Mouse (Mus musculus) heart, embryonic 16.5 days (tissue): ENCODE data around the gene Tmem217. TPM values are rescaled to one million over a fixed set of nuclear protein-coding genes. Genes with fewer than 3 reads are reported as not detected.

Experiments used
- ATAC-seq: fragments of 200-750 bp; cut with Nextera tagmentation; replicated peaks from 2 replicates; pipeline ENCODE4 v1.8.0; 2017; ENCODE audit warnings: moderate number of reproducible peaks; ENCODE audit not compliant: insufficient read depth, low FRiP score; ENCODE audit errors: extremely low read depth
- H3K27ac ChIP-seq: fragments of 300-500 bp; sonication (generic); 2 replicates; pipeline ENCODE4 v1.5.1; 2014; ENCODE audit warnings: mild to moderate bottlenecking, low read length, control low read depth, moderate library complexity
- H3K27me3 ChIP-seq: fragments of 300-500 bp; sonication (generic); 2 replicates; pipeline ENCODE4 v1.6.1; 2014; ENCODE audit warnings: low read length, mixed read lengths; ENCODE audit not compliant: control insufficient read depth, insufficient read depth
- H3K36me3 ChIP-seq: fragments of 300-500 bp; sonication (generic); 2 replicates; pipeline ENCODE4 v1.6.1; 2014; ENCODE audit not compliant: control insufficient read depth, insufficient read depth
- H3K4me1 ChIP-seq: fragments of 300-500 bp; sonication (generic); 2 replicates; pipeline ENCODE4 v1.6.1; 2014; ENCODE audit warnings: low read length, mixed read lengths; ENCODE audit not compliant: control insufficient read depth, insufficient read depth
- H3K4me2 ChIP-seq: fragments of 300-500 bp; sonication (generic); 2 replicates; pipeline ENCODE4 v1.6.1; 2014; ENCODE audit warnings: low read depth, mild to moderate bottlenecking, control low read depth, low read length
- H3K4me3 ChIP-seq: fragments of 300-500 bp; sonication (generic); 2 replicates; pipeline ENCODE4 v1.5.1; 2014; ENCODE audit warnings: mild to moderate bottlenecking, control low read depth, low read length
- H3K9ac ChIP-seq: fragments of 300-500 bp; sonication (generic); 2 replicates; pipeline ENCODE4 v1.6.1; 2014; ENCODE audit warnings: low read length, control low read depth
- H3K9me3 ChIP-seq: fragments of 300-500 bp; sonication (generic); replicated peaks from 2 replicates; pipeline ENCODE4 v1.6.1; 2016; ENCODE audit warnings: low read length; ENCODE audit not compliant: control insufficient read depth
- WGBS: fragments of 180-500 bp; shearing (Covaris S2); extraction: QIAGEN DNeasy Blood & Tissue Kit; methylation state at CpG from one replicate; pipeline ENCODE4 v1.1.7; 2014; 5-methylcytosine and 5-hydroxymethylcytosine counted together
- polyA plus RNA-seq: library from polyadenylated mRNA; unstranded; fragments of >200 nt; fragmentation: Nextera tagmentation; extraction: Ambion mirVana; gene quantifications from 2 replicates; pipeline ENCODE4 v1.2.1, GENCODE M21; 2015

Gene Tmem217
- polyA plus RNA-seq: 0.85 and 1.3 TPM in 2 replicates

DNA sequence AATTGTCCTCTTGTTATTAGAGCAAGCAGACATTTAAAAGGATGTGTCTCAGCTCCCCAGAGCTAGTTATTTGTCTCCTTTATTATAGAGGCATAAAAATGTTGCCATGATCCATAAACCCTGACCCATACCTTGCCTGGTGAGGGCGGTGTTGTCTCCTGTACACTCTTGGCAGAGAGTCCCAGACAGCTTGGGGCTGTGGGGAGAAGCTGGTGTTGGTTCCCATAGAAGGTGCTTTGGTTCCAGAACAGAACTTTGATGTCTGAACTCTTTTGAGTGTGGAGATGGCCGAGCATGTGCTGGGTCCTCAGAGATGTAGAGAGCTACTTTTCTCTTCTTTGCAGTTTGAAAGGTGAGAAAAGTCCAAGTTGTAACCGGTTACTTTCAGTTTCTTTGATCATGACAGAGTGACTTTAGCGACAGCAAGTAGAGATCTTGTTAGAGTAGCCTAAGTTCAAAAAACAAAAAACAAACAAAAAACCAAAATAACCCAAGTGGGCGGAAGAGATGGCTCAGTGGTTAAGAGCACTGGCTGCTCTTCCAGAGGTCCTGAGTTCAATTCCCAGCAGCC is at the start of gene Tmem217:
Tmem217 (minus strand) TSS at position 224 of the 571 bp plus-strand sequence.
- Histone ChIP-seq H3K27ac (peak within 1 kb of the TSS; percentile 17), H3K4me1 (peaks cover 27% of the 10 kb centered on the region), H3K4me3 (peak within 1 kb of the TSS; percentile 9; the same call in 1 of the 2 replicates), H3K4me2 (peak within 1 kb of the TSS; percentile 96), H3K9me3 (no peaks in the 10 kb centered on the region), H3K9ac (no peak within 1 kb of the TSS), H3K27me3 (no peaks in the 10 kb centered on the region), H3K36me3 (no peaks in the 10 kb centered on the region)
- no peak for ATAC-seq
- WGBS: 84% methylated on average over 5 of the region's 5 CpGs

DNA sequence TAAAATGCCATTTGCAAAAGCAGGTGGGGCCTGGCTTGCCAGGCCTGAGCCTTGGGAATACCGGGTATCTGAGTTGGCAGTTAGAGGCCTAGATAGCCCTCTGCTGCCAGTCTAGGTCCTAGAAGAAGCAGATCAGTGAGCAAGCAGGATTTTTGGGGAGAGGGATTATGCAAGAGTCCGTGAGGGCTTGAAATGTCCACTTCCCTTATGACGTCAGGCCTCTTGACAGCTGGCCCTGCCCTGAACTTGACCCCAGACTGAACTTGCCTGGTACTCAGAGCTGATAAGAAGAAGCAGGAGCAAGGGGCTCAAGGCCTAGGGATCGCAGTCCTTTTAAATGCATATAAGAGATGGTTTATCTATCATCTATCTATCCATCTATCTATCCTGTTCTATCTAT is 49.2 kb upstream of the Tmem217 start:
- 40% methylated on average over 4 of the region's 4 CpGs for WGBS
- ATAC-seq: no peak
- no peak overlapping the region for H3K27ac ChIP-seq
- no peak overlapping the region for H3K4me2 ChIP-seq
- H3K4me1 ChIP-seq: no peaks in the 10 kb centered on the region
- no peak overlapping the region for H3K9ac ChIP-seq
- no peaks in the 10 kb centered on the region for H3K27me3 ChIP-seq
- no peak overlapping the region for H3K4me3 ChIP-seq
- H3K36me3 ChIP-seq: peaks cover 11% of the 10 kb centered on the region
- no peaks in the 10 kb centered on the region for H3K9me3 ChIP-seq

DNA sequence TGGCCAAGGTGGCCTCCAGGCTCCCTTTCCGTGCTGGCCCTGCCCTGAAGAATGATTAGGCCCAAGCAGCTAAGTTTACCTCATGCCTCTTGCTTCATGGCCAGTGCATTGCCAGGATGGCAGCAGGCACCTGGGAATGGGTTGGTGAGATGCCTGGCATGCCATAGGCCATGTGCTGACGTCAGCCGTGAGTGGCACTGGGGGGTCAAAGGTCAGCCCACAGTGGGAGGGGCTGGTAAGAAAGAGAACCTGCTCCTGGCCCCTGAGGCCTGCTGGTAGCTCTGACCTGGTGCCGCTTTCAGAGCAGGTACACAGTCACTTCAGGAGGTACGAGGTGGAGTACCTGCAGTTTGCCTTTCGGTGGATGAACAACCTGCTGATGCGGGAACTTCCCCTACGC is 47.4 kb upstream of the Tmem217 start:
- H3K27ac ChIP-seq: no peak overlapping the region
- H3K4me3 ChIP-seq: no peak overlapping the region
- ATAC-seq: no peak
- no peaks in the 10 kb centered on the region for H3K4me1 ChIP-seq
- no peak overlapping the region for H3K9ac ChIP-seq
- H3K27me3 ChIP-seq: no peaks in the 10 kb centered on the region
- H3K9me3 ChIP-seq: no peaks in the 10 kb centered on the region
- 78% methylated on average over 8 of the region's 8 CpGs for WGBS
- H3K36me3 ChIP-seq: peaks cover 14% of the 10 kb centered on the region
- no peak overlapping the region for H3K4me2 ChIP-seq

DNA sequence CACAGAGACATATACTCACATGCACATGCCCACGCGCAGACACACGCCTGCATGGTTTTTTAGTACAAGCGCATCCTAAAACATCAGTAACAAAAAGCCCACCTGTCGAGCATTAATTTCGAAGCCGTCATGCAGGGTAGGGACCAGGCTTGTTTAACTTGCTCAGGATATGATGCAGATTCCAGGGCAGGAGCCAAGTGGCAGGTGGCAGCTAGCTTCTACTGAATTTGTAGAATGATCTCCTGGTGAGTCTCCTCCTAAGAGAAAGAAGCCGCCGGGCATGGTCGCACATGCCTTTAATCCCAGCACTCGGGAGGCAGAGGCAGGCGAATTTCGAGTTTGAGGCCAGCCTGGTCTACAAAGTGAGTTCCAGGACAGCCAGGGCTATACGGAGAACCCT is 46.9 kb upstream of the Tmem217 start:
- WGBS: 92% methylated on average over 14 of the region's 14 CpGs

DNA sequence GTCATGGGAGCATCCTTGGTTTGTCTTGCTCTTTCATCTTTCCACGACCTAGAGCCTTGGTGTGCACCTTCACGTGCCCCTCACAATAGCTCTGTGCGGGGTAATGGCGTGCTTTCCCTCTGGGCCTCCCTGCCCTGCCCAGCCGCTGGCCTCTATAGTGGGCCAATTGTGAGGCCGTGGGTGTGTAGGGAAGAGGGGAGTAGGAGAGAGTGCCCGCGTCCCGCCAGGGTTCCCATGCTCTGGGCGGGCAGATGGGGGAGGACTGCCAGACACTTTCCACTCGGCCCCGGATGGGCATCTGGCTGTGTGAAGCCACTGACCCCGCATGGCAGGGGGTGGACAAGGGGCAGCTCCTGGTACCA is 44.6 kb upstream of the Tmem217 start:
- Histone ChIP-seq H3K4me1 (peaks cover 6% of the 10 kb centered on the region; the same call in 1 of the 2 replicates), H3K36me3 (peaks cover 8% of the 10 kb centered on the region; the same call in 1 of the 2 replicates), H3K9me3 (no peaks in the 10 kb centered on the region), H3K4me3 (no peak overlapping the region), H3K9ac (no peak overlapping the region), H3K27me3 (no peaks in the 10 kb centered on the region), H3K27ac (no peak overlapping the region), H3K4me2 (no peak overlapping the region)
- WGBS: 90% methylated on average over 13 of the region's 13 CpGs
- no peak for ATAC-seq

More for the DNA sequence above, 46.9 kb upstream of the Tmem217 start:
- Histone ChIP-seq H3K36me3 (peaks cover 14% of the 10 kb centered on the region), H3K4me1 (no peaks in the 10 kb centered on the region), H3K27ac (no peak overlapping the region), H3K9ac (no peak overlapping the region), H3K4me3 (no peak overlapping the region), H3K9me3 (no peaks in the 10 kb centered on the region), H3K4me2 (no peak overlapping the region), H3K27me3 (no peaks in the 10 kb centered on the region)
- ATAC-seq: no peak

DNA sequence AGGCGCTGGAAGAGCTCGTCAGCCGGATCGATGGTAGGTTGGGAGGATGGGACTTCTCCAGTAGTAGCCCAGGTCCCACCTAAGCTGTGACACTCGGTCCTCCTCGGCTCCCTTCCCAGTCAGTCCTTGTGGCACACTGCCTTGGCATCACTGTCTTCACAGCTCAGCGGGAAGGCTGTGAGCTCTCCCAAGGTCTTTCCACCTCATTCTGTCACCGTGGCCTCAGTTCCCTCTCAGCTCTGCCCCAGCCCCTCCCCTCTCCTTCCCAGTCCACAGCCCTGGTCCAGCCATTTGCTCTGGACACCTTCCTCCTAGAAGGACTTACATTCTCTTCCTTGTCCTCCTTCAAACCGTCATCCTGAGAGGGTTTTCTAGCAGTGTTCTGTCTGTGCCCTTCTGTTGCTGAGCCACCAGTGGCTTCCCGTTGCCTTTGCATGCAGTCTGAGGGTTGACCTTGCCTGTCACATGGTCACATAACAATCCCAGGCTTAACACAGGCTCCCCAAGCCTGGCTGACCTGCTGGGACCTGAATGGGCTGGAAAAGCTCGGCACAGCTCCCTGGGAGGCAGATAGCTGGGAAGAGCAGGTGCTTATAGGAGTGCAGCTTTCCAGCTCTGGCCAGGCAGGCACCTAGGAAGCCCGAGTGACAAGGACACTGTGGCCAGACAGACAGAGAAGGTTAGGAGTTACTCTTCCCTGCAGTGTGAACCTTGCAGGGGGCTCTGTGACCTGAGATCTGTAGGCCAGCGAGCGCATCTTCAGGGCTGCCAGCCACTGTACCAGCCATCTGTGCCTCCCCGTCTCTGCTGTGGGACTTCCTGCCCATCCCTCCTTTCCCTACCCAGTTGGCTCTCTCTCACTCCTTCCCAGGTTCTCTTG is 43.9 kb upstream of the Tmem217 start:
- WGBS: 75% methylated on average over 15 of the region's 15 CpGs
- no peak overlapping the region for H3K4me2 ChIP-seq
- peaks cover 6% of the 10 kb centered on the region; the same call in 1 of the 2 replicates for H3K4me1 ChIP-seq
- H3K9me3 ChIP-seq: no peaks in the 10 kb centered on the region
- H3K27ac ChIP-seq: no peak overlapping the region
- no peaks in the 10 kb centered on the region for H3K27me3 ChIP-seq
- no peak overlapping the region for H3K4me3 ChIP-seq
- peaks cover 8% of the 10 kb centered on the region; the same call in 1 of the 2 replicates for H3K36me3 ChIP-seq
- H3K9ac ChIP-seq: no peak overlapping the region
- no peak for ATAC-seq

DNA sequence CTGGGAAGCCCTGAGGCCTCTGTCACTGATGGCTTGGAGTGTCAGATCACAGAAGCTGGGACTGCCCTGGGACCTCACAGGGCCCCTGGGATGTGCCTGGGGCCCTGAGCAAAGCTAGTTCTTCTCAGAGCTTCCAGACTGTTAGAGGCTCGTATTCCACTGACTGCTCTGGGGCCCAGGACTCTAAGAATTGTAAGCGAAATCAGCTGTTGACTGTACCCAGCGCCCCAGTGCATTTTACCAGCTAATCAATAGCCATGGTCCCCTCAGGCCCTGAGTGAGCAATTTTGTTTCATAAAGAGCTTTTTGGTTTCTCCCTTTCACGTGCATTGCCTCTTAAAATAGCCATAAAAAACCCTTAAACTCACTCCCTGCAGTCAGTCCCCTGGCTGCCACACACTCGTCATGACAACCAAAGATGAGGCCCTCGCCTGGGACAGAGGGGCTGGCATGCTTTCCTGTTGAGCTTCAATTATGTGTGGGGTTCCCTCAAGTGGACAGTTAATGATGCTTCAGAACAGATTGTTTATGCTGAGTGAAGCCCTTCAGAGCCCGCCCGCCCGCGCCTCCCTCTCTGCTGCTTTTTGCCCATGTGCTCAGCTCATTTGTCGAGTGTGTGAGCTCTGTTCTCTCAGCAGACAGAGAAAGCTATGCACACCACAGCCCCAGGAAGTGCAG is 37.2 kb upstream of the Tmem217 start:
- Histone ChIP-seq H3K9me3 (no peaks in the 10 kb centered on the region), H3K36me3 (no peaks in the 10 kb centered on the region), H3K27ac (0 out of 2 replicates have a peak overlapping the region, but pooled peaks have one; percentile 28), H3K9ac (no peak overlapping the region), H3K4me1 (peaks cover 15% of the 10 kb centered on the region), H3K27me3 (no peaks in the 10 kb centered on the region), H3K4me2 (no peak overlapping the region), H3K4me3 (no peak overlapping the region)
- WGBS: 49% methylated on average over 11 of the region's 11 CpGs
- no peak for ATAC-seq

DNA sequence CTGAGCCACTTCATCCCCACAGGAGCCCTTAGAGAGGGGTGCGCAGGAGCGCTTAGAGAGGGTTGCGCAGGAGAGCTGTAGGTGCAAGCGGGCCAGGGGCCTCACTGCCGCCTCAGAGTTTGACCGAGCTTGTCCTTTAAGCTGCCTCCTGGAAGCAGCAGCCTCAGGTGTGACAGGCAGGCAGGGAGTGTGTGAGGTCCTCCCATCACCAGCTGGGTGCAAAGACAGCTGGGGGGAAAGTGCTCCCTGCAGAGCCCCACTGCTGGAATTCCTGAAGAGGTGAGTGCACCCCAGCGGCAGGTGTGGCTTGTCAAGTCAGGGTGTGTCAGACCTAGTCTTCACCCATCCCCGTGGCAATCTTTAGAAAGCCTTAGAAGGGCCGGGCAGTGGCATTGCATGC is 34.7 kb upstream of the Tmem217 start:
- no peak overlapping the region for H3K4me3 ChIP-seq
- H3K4me2 ChIP-seq: no peak overlapping the region
- no peak for ATAC-seq
- WGBS: 81% methylated on average over 9 of the region's 9 CpGs
- H3K27me3 ChIP-seq: no peaks in the 10 kb centered on the region
- peaks cover 9% of the 10 kb centered on the region for H3K4me1 ChIP-seq
- H3K9ac ChIP-seq: no peak overlapping the region
- no peak overlapping the region for H3K27ac ChIP-seq
- no peaks in the 10 kb centered on the region for H3K36me3 ChIP-seq
- H3K9me3 ChIP-seq: no peaks in the 10 kb centered on the region

DNA sequence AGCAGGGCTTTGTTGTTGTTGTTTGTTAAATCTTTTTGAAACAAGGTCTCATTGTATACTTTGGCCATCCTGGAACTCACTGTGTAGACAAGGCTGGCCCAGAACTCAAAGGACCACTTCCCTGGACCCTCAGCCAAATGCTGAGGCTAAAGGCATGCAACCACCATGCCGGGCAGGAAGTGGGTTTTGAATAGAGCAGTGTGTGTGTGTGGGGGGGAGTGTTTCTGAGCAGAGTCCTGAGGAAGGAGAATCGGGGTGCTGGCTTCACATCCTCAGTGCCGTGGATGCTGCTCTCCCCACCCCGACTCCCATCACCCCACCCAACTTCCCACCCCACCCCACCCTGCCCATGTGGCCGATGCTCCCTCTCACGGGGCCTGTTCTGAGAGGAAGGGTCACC is 33.3 kb upstream of the Tmem217 start:
- Histone ChIP-seq H3K27me3 (no peaks in the 10 kb centered on the region), H3K9ac (no peak overlapping the region), H3K36me3 (peaks cover 1% of the 10 kb centered on the region; the same call in 1 of the 2 replicates), H3K9me3 (no peaks in the 10 kb centered on the region), H3K4me1 (peaks cover 9% of the 10 kb centered on the region), H3K27ac (no peak overlapping the region), H3K4me3 (no peak overlapping the region), H3K4me2 (no peak overlapping the region)
- 84% methylated on average over 6 of the region's 6 CpGs for WGBS
- ATAC-seq: no peak
